Mouse (Mus musculus) E14TG2a.4 (cell line): ENCODE results near the gene Hsd17b3.
"Not testable (repeated sequence)": the region's sequence is repeated elsewhere in the genome, so short reads cannot be mapped to it uniquely, and the experiment has no call there.

Experiments
- CTCF ChIP-seq: conservative IDR thresholded peaks from 2 replicates; pipeline ENCODE4 v1.5.1; 2014; ENCODE audit warnings: low read length
- POU5F1 ChIP-seq: IDR thresholded peaks from 2 replicates; pipeline ENCODE4 v1.6.1; 2014; ENCODE audit warnings: low read length, borderline replicate concordance

DNA sequence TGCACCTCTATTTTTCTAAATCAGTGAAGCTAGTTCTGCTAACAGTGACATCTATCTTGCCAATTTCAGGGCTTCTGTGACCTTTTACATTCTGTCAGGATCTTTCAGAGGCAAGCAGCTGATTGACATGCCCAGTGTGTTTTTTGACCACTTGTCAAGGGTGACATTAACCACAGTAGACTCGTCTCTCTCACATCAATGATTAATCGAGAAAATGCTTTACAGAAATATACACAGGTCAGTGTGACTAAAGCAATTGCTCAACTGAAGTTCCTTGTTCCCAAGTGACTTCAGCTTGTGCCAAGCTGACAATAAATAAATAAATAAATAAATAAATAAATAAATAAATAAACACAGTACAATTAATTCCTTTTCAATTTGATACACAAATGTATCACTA, 36.7 kb downstream of the Hsd17b3 start:
- not testable (repeated sequence) for TF ChIP-seq CTCF, POU5F1
